Mouse (Mus musculus): ENCODE measurements at regions not wholly inside any gene's neighbourhood (a gene's known extent, or its start where the extent isn't known, plus 50 kb on each side); places are given as distances from the start of the nearest gene placed in this dataset.

DNA sequence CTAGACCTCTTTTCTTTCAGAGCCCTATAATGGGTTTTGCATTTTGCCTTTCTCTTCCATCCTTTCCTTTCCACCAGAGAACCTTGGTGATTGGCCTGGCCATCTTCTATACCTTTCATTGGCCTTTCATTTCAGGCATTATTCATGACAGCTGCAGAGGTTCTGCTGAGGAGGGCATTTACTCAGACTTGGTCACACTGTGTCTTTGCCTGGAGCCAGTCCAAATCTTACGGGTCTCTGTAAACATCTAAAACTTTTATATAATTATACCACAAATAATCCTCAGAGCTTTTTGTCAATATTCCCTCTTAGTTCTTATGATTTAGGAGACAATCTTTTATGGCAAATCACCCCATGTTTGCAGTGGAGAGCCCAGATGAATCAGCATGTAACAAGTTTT is 339.3 kb upstream of the Tmem161b start:
- DNase-seq: no peak

DNA sequence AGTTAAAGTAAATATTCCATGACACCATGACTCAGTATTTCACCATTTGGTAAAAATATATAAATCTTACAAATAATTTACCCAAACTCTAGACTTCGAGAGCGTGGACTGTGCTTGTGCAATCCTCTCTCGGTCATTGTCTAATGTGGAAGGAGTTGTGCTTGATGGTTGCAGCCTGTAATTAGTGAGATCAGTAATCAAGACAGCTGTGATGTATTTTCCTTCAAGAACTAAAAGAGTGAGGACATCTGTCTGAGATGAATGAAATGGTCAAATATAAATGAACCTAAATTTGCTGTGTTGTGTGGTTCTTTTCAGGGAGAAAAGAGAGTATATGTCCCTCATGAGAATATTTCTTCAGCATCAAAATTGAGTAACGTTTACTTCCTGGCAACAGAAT is 338.3 kb upstream of the Tmem161b start:
- no peak for DNase-seq

DNA sequence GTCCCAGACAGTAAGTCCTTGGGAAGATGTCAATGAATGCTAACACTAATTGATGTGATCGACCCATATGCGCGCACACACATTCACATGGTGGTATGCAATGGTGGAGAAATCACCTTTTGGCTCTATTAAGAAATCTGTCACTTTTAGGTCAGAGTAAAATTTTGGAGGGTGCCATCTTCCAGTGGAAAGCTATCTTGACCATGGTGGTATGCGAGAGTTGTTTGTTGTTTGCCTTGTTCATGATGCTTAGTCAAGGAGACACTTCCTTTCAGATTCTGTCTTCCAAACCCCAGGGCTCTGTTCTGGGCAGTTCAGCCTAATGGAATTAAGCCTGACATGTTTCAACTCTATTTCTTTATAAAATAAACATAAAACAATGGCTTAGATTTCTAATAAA is 337.9 kb upstream of the Tmem161b start:
- no peak for DNase-seq

DNA sequence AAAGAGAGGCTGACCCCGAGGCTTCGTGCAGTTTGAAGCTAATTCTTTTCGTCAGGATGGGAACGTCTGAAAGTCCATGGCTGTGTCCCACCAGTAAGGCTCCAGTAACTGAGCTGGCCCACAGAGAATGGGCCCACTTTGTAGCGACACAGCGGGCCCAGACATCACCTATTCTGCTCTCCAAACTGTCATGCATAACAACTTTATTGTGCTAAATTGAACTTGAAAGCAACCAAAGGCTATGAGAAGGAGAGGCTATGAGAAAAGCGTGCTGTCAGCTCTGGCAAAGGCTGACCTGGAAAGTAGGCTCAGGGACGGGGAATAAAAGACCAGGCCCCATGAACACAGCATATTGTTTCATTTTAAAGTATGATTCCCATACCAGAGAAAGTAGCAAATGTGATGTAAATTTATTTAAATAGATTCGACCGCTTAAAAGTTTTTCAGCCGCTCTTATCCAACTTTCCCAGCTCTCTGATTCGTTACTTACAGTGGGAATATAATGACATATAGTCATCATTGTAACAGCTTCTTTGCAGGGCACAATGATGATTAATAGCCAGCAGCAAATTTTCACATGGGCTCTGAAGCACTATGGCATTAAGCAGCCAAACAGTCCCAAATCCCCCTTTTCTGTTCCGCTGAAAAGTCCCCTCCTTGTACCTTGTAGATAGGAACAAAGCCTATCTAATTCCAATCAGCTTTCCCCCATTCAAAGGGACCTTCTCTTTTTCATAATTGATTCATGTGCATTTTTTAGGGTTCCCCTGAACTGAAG is 337.1 kb upstream of the Tmem161b start:
- no peak for DNase-seq

DNA sequence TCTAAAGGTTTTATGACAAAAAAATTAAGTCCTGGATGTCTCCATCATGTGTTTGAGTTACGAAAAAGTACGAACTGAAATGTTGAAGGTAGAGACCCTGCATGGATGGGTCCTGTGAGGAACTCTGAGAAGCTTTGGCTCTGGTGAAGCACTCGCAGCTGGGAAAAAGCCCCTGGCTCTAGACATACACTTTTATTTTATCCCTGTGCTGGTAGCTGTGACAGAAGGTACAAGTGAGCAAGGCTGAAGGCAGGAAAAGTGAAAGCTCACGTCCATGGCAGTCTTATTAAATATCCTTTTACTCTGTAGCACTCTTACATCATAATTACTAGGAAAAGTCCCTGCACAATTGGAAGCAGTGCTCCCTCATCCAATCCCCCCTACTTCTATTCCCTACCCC is 336.4 kb upstream of the Tmem161b start:
- DNase-seq: no peak

DNA sequence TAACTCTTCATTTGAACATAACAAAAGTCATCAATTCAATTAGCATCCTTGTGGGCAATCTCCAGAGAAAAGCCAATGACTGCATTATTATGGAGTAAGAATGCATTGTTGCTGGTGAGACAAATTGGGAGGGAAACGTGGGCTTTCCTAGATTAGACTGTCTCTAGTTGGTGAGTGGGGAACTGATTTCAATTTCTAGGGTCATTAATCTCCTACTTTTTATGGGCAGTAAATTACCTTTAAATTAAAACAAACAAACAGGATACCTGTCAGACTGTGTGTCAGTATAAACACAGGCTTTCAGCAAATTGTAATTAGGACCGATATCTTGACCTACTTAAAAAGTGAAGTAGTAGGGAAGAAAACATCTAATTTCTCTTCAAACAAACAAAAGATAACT is 307.4 kb upstream of the Tmem161b start:
- DNase-seq: no peak

DNA sequence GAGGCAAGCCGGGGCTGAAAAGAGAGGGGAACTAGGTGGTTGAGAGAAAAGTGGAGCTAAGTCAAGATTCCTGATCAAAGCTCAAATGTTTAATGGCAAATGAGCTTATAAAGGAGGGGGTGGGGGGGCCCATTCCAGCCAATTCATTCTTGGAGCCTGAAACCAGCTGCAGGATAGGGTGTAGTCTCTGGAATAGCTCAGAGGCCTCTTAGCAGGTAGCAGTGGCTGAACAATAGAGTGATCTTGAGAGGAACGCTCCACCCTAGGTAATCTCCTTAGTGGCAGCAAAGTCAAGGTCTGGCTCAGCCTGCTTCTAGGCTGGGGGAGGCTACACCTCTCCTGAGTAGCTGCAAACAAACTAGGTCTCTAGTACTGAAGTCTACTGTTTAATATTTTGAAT is 289.3 kb upstream of the Tmem161b start:
- DNase-seq: no peak

DNA sequence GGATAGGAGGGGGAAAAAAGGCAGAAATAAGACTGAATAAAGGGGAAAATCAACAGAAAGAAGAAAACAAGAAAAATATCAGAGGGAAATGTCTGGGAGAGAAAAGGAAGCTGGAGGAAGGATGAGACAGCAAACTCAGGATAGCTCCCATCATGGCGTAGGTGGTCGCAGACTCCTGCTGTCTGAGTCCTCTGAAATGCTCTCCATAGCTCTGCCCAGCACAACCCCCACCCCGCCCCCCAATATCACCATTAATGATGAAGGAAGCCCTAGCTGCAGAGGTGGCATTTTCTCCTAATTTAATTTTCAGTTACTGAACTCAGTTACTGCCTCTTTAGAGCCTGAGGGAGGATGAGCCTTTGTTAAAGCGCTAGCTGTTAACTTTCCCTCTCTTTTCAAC is 275.6 kb upstream of the Tmem161b start:
- no peak for DNase-seq

DNA sequence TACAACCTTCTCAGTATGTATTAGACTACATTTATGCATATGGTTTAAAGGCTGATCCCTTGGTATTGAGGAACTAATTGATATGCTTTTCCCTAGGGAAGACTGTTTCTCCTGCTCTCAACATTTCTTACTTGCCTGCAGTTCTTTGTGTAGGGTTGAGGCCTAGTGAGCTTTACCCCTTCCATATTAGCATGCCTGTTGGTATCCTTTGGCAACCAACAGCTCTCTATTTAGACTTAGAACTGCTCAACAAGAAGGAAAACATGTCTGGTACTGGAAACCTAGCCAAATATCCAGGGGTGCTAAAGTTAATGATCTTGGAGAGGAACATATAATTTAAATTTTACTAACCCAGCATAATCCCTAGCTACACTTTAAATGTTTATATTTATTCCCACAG is 270.9 kb upstream of the Tmem161b start:
- no peak for DNase-seq

DNA sequence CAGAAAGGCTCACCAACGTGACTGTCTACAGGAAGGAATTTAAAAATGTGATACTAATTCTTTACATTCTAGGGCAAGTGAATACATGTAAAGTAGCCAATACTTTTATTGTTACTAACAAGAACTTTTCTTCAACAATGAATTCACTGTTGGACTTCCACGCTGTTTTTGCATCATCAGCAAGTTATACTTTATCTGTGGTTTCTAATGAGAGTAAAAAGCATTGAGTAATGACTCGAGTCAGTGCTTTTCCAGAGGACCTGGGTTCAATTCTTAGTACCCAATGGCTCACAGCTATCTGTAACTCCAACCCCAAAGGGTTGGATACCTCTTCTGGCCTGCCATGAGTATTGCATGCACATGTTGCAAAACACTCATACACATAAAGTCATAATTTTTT is 270.3 kb upstream of the Tmem161b start:
- DNase-seq: no peak

DNA sequence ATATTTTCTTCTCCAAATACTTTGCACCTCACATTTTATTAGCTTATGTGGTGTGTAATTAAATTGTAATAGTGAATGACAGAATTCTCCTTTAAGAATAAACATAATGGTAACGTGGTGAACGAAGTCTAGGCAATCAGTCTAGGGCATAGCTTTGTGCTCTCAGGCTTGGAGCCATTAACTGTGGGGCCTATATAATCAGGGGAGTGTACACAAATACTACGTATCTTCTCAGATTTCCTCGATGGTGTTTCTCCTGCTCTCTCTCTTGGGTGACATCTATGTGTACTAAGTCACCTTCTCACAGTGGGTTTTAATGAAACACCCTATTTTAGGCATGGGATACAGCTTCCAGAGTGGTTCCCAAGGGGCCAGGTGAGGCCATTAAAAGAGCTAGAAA is 269.7 kb upstream of the Tmem161b start:
- no peak for DNase-seq

DNA sequence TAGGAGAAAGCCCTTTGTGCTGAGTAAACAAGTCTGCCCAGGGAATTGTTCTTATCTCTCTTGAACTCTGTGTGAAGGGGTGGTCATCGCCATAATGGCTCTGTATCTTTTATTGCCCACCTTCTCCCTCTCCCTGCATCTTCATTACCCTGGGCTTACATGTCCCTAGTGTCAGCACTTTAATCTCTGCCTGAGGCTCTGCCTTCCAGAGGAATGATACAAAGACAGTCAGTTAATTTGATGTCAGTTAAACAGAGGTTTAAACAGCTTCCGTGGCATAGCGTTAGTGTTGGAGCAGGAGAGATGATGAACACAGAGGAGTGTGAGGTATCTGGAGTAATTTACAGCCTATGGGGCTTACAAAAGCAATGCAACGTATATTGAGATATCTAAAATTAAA is 269.2 kb upstream of the Tmem161b start:
- no peak for DNase-seq

DNA sequence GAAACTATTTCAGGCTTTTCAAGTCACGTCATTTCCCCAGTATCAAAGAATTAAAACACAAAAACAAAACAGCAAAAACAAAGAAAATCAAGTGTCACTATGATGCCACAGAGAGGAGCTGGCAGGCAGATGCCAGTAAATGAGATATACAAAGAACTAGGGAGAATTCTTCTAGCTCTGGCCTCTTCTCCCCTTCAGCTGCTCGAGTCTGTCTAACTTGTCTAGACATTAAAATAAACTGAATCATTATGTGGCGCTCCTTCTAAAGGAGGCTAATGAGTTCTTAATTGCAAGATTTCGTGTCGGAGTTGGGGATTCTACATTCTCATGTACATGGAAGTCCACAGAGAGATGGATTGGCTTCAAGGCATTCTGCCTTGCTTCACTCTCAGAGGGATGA is 266.4 kb upstream of the Tmem161b start:
- DNase-seq: no peak

DNA sequence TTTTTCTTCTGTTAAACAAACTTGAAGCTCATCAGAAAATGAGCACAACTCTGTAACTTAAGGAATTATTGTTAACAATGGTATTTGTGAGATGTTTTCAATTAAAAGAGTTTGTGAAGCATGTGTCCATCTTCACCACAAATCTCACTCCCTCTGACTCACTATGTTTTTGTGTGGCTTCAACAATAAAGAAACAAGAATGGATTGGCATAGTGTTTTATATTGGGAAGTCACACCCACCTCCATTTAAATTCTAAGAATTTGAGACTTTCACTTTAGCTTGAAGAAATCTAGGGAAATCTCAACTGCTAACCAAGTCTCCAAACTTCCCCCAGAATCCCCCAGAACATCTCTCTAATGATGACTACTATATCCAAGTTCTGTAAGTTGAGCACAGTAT is 243.6 kb upstream of the Tmem161b start:
- DNase-seq: no peak

DNA sequence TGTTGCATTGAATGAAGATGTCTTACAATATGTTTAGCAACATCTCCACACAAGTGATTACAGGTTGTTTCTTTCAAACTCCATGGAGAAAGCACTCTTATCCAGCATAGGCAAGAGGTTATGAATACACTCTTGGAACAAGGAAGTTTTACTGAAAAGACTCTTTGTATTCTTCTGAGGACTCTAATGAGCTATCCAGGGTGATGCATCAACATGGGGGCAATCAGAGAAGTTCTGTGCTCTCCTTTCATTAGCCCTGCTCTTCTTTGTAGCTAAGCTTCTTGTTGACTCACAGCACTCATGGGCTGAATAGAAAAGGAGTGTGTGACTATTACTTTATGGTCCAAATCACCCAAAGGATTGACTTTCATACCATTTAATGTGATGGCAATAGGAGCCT is 242.6 kb upstream of the Tmem161b start:
- DNase-seq: no peak

DNA sequence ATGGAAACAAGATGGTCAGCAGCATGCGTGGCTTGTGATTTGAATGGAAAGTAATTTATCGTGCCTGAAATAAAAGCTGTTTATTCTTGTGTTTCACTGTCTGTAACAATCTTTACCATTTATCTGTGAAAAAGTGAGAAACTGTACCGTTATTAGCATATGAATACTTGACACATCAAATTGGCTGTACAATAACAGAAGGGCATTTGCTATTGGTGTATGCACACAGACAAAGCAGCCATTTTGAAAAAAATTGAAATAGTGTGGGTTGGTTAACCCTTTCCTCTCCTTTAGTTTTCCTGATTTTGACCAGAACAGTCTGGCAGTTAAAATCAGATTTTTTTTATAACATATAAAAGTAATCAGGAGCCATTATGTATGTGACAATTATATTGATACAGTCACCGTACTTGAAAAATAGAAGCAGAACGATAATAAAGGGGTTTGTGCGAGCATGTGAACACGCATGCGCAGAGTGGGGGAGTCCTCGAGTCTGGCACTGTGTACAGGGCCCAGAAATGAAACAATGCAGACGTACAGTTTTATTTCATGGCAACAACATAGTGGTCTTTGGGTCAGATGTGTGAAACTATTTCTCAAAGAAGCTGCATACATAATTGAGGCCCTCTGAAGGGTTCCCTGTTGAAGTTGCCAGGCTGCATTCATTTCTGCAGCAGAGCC is 237.3 kb upstream of the Tmem161b start:
- no peak for DNase-seq

DNA sequence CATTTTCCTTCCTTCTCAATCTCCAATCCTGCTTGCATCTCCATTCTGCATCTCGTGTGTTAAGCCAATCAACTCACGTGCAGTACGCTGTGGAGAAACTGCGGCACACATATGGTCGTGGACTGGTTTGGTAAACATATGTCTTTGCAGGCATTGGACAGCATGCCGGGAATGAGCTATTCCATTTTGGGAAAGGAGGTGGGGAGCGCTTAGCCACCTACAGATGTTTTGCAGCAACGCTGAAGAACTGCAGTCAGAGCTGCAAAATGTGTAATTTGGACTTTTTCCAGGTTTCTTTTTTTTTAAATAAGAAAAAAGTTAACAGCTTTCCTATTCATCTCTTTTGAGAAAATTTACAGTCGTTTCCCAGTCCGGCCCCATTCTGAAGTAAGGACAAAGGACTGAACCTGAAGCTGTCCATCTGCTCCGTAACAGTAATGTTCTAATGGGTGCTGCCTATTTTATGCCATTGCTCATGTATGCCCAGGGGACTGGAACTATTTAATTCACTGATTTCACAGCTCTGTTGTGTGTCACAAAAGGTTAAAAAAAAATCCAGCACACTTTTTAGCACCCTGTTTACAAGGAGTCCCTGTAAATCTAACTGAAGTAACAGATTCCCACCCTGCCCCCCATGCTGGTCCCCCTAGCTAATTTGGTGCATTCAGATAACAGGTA is 234.2 kb upstream of the Tmem161b start:
- no peak for DNase-seq

DNA sequence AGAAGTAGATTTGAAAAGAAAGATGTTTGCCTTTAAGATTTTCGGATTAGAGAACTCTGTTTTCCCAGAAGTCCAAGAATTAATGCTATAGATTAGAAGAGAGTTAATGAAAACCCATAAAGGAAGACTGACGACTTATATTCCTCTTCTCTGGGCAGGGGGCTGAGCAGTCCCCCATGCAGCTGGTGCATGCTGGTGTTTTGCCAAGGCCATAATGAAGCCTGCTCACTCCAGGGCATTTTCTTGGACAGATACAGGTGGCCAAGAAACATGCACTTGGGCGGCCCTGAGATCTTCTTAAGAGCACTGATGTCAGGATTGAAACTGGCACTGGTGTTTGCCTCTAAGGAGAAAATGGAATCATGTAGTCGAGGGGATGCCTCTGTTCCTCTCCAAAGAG is 233.6 kb upstream of the Tmem161b start:
- no peak for DNase-seq

DNA sequence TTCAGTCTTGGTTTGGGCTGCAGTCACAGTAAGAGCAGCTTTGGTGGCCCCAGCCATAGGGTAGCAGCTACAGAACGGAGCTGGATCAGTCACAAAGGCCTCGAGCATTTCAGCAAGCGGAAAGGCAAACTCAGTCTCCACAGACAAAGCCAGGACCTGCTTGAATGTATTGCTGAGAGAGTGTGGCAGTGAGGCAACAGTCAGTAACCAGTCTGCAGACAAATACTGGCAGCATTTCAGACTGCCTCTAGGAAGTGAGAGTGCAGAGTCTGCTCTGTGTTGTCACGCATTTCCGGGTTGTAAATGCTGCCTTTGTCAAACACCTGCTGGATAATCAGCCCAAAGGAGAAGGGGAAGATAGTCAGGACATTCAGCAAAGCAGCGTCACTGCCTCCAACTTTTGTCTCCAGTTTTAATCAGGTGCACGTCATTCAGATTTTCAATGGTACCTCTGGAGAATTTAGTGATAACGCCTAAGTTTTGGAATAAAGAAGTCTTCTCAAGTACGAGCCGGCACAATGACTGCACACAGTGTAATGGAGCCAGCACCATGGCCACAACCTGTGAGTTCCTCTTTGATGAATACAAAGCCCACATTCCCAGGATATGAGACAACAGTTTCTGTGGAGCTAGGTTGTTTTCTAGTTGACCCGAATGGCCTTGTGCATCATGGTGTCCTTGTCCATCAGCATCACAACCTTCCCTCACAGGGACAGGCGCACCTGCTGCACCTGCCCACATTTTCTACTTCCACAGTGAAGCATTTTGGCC is 224.3 kb upstream of the Tmem161b start:
- DNase-seq: no peak

DNA sequence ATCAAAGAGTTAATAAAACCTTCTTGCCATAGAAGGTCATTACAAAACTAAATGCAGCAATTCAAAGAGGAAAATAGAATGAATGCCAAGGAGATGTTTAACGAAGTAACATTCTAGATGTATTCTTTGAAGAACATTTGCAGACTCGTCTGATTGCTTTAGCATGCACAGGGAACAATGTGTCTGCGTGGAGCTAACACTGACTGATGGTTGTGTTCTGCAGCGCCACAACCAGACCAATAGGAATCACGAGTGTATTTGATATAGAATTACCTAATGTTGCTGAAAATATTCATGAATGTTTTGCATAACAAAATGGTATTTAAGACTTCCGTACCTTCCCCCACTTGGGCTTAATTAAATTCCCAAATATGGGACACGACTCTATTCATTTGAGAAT is 200.3 kb upstream of the Tmem161b start:
- DNase-seq: no peak

DNA sequence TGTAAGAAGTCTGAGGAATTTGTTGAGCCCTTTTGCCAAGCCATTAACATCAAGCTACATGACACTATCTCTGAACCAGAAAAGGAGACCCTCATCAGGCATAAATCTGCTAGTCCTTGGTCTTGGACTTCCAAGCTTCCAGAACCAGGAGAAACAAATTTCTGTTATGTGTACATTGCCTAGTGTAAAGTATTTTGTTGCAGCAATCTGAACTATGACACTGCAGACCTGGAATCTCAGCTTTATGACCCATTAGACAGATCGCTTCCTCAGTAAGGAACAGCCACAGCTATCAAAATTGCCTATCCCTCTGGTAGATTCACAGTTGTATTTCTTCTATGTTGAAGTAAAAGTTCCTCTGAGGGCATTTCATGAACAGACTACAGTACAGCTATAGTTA is 199.1 kb upstream of the Tmem161b start:
- DNase-seq: no peak

DNA sequence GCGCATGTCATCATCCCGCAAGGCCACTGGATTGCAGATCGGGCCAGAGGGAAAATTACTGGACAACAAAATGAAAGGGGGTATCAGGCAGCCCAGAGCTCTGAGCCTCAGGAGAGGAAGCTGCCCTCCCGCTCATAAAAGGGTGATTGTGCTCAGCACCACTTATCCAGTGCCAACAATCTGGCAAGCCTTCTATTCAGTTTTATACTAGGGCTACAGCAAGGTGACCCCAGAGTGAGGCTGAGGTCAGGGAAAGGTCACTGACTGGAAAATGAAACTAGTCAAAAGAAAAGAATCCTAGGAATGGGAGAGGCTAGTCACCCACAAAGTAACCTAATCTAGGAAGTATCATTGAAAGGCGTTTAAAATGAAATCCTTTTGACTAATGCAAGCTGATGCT is 198.5 kb upstream of the Tmem161b start:
- DNase-seq: no peak

DNA sequence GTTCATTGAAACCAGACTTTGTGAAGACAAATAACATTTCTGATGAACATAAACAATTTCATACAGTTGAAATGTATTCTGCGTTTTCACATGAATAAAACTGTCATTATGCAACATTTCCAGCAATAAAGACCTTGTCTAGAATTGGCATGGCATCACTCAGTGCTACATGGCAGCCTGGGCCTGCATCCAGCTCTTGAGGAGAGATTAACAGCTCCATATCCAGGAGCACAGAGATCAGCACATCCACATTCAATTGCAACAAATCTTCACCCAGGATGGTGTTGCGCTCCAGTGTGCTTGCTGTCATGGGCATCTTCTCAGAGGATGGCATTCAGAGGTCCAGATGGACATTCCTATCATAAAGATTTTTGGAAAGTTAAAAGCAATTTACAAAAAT is 196.7 kb upstream of the Tmem161b start:
- DNase-seq: no peak

DNA sequence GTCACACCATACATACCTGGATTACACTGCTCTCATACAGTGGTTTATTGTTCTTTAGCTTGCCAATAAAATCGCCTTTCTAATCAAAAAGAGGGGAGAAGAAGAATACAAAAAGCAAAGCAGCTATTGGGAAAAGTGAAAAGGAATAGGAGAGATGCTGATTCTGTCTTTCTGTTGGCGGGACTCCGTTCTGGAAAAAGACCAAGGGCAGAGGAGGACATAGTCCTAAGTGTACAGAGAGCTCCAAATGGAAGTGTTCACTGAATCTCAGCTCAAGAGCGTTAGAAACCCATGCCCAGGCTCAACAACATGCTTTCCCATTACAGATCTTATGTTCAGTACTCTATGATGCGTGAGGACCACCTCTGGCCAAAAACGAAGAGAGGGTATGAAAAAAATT is 174.4 kb upstream of the Tmem161b start:
- no peak for DNase-seq

Measured in heart, adult 11 months (tissue).